Mouse (Mus musculus) MEL (cell line): ENCODE results near the gene Rad51. TPM values are rescaled to one million over a fixed set of nuclear protein-coding genes. Genes with fewer than 3 reads are reported as not detected.

Experiments
- DNase-seq: peaks from one replicate; pipeline ENCODE4 v3.0.0; 2011; ENCODE audit warnings: low read depth, low spot score
- H3K27ac ChIP-seq: 2 replicates; pipeline ENCODE4 v1.5.1; 2012; ENCODE audit warnings: low read depth, mild to moderate bottlenecking, control low read depth, low read length, moderate library complexity; ENCODE audit not compliant: control insufficient read depth
- H3K27me3 ChIP-seq, 2 experiments: fragments of 150-350 bp in 1 of 2; sonication (generic) in 1 of 2; 2 replicates each; pipeline ENCODE4 v1.6.1; 2012; ENCODE audit warnings: low read length in 2 of 2, mild to moderate bottlenecking in 2 of 2, improper control_type of control experiment in 1 of 2, moderate library complexity in 1 of 2; ENCODE audit not compliant: insufficient read depth in 2 of 2, control insufficient read depth in 1 of 2
- H3K36me3 ChIP-seq, 2 experiments: 2 replicates each; pipeline ENCODE4 v1.6.1; 2012 to 2014; ENCODE audit warnings: low read length in 2 of 2, improper control_type of control experiment in 1 of 2, inconsistent platforms in 1 of 2, mild to moderate bottlenecking in 1 of 2; ENCODE audit not compliant: insufficient read depth in 2 of 2, control insufficient read depth in 1 of 2
- H3K4me1 ChIP-seq, 2 experiments: fragments of 150-350 bp in 1 of 2; sonication (generic) in 1 of 2; 2 replicates each; pipeline ENCODE4 v1.6.1; 2012; ENCODE audit warnings: low read length in 2 of 2, improper control_type of control experiment in 1 of 2, mild to moderate bottlenecking in 1 of 2; ENCODE audit not compliant: insufficient read depth in 2 of 2, control insufficient read depth in 1 of 2
- H3K4me3 ChIP-seq, 2 experiments: fragments of 150-350 bp in 1 of 2; sonication (generic) in 1 of 2; 2 replicates each; pipeline ENCODE4 v1.5.1; 2012; ENCODE audit warnings: low read depth in 2 of 2, low read length in 2 of 2, mild to moderate bottlenecking in 2 of 2, moderate library complexity in 2 of 2, control low read depth in 1 of 2, improper control_type of control experiment in 1 of 2; ENCODE audit not compliant: control insufficient read depth in 1 of 2, insufficient read depth in 1 of 2
- H3K79me2 ChIP-seq: 2 replicates; pipeline ENCODE4 v1.6.1; 2012; ENCODE audit warnings: mild to moderate bottlenecking, low read length, moderate library complexity; ENCODE audit not compliant: control insufficient read depth, poor library complexity, insufficient read depth
- H3K9ac ChIP-seq: 2 replicates; pipeline ENCODE4 v1.6.1; 2012; ENCODE audit warnings: low read depth, mild to moderate bottlenecking, control low read depth, low read length, moderate library complexity; ENCODE audit not compliant: control insufficient read depth, poor library complexity, severe bottlenecking
- H3K9me3 ChIP-seq: fragments of 150-350 bp; sonication (generic); replicated peaks from 2 replicates; pipeline ENCODE4 v1.6.1; 2012; ENCODE audit warnings: mild to moderate bottlenecking, low read length, improper control_type of control experiment, moderate library complexity; ENCODE audit not compliant: insufficient read depth
- CHD2 ChIP-seq: IDR thresholded peaks from 2 replicates; pipeline ENCODE4 v1.6.1; 2011; ENCODE audit warnings: low read length, improper control_type of control experiment
- CTCF ChIP-seq, 3 experiments: IDR thresholded peaks in 2 of 3; conservative IDR thresholded peaks in 1 of 3; 2 replicates each; pipeline ENCODE4 v1.5.1; 2011 to 2012; ENCODE audit warnings: low read length in 3 of 3, low read depth in 2 of 3, mild to moderate bottlenecking in 2 of 3, improper control_type of control experiment in 1 of 3, inconsistent platforms in 1 of 3, mixed read lengths in 1 of 3, moderate library complexity in 1 of 3; ENCODE audit not compliant: control insufficient read depth in 1 of 3, insufficient read depth in 1 of 3, poor library complexity in 1 of 3, severe bottlenecking in 1 of 3
- E2F4 ChIP-seq: IDR thresholded peaks from 2 replicates; pipeline ENCODE4 v1.6.1; 2011; ENCODE audit warnings: low read depth, low read length, improper control_type of control experiment, borderline replicate concordance
- EP300 ChIP-seq, 2 experiments: IDR thresholded peaks; 2 replicates each; pipeline ENCODE4 v1.6.1; 2011; ENCODE audit warnings: improper control_type of control experiment in 2 of 2, low read length in 2 of 2, low read depth in 1 of 2, mild to moderate bottlenecking in 1 of 2
- ETS1 ChIP-seq: IDR thresholded peaks from 2 replicates; pipeline ENCODE4 v1.6.1; 2012; ENCODE audit warnings: low read depth, mild to moderate bottlenecking, inconsistent platforms, low read length, improper control_type of control experiment, moderate library complexity
- GABPA ChIP-seq: IDR thresholded peaks from 2 replicates; pipeline ENCODE4 v1.6.1; 2012; ENCODE audit warnings: low read depth, mild to moderate bottlenecking, inconsistent platforms, low read length, improper control_type of control experiment, moderate library complexity
- GATA1 ChIP-seq: IDR thresholded peaks from 2 replicates; pipeline ENCODE4 v1.6.1; 2011; ENCODE audit warnings: low read depth, low read length, improper control_type of control experiment
- HCFC1 ChIP-seq: IDR thresholded peaks from 2 replicates; pipeline ENCODE4 v1.6.1; 2012; ENCODE audit warnings: low read depth, mild to moderate bottlenecking, inconsistent platforms, low read length, improper control_type of control experiment, moderate library complexity
- KAT2A ChIP-seq: conservative IDR thresholded peaks from 2 replicates; pipeline ENCODE4 v1.6.1; 2012; ENCODE audit warnings: low read depth, low read length, improper control_type of control experiment, inconsistent platforms
- MAZ ChIP-seq: IDR thresholded peaks from 2 replicates; pipeline ENCODE4 v1.6.1; 2012; ENCODE audit warnings: low read depth, mild to moderate bottlenecking, inconsistent platforms, low read length, improper control_type of control experiment
- MXI1 ChIP-seq: IDR thresholded peaks from 2 replicates; pipeline ENCODE4 v1.6.1; 2011; ENCODE audit warnings: mild to moderate bottlenecking, low read depth, low read length, improper control_type of control experiment
- MYC ChIP-seq: IDR thresholded peaks from 2 replicates; pipeline ENCODE4 v1.6.1; 2011; ENCODE audit warnings: low read depth, mild to moderate bottlenecking, low read length, improper control_type of control experiment, moderate library complexity
- NRF1 ChIP-seq: IDR thresholded peaks from 2 replicates; pipeline ENCODE4 v1.6.1; 2014; ENCODE audit warnings: low read depth, mild to moderate bottlenecking, inconsistent platforms, low read length, improper control_type of control experiment, moderate library complexity; ENCODE audit not compliant: poor library complexity, insufficient read depth, severe bottlenecking
- POLR2AphosphoS2 ChIP-seq: IDR thresholded peaks from 2 replicates; pipeline ENCODE4 v1.6.1; 2011; ENCODE audit warnings: low read length, improper control_type of control experiment
- POLR2AphosphoS5 ChIP-seq: IDR thresholded peaks from 2 replicates; pipeline ENCODE4 v1.6.1; 2012; ENCODE audit warnings: low read depth, borderline replicate concordance, mild to moderate bottlenecking, inconsistent platforms, low read length, moderate library complexity, mixed read lengths
- SIN3A ChIP-seq: IDR thresholded peaks from 2 replicates; pipeline ENCODE4 v1.6.1; 2012; ENCODE audit warnings: low read length, improper control_type of control experiment, inconsistent platforms
- SMC3 ChIP-seq: IDR thresholded peaks from 2 replicates; pipeline ENCODE4 v1.6.1; 2011; ENCODE audit warnings: low read depth, low read length, improper control_type of control experiment
- TAL1 ChIP-seq: IDR thresholded peaks from 2 replicates; pipeline ENCODE4 v1.6.1; 2012; ENCODE audit warnings: mild to moderate bottlenecking, inconsistent platforms, low read length, moderate library complexity, mixed read lengths
- TBP ChIP-seq: IDR thresholded peaks from 2 replicates; pipeline ENCODE4 v1.8.0; 2011; ENCODE audit warnings: low read depth, low read length, improper control_type of control experiment
- USF1 ChIP-seq: IDR thresholded peaks from 2 replicates; pipeline ENCODE4 v1.6.1; 2014; ENCODE audit warnings: low read depth, mild to moderate bottlenecking, inconsistent platforms, low read length, improper control_type of control experiment, moderate library complexity
- USF2 ChIP-seq, 2 experiments: IDR thresholded peaks; 2 replicates each; pipeline ENCODE4 v1.6.1; 2011 to 2012; ENCODE audit warnings: improper control_type of control experiment in 2 of 2, low read length in 2 of 2, borderline replicate concordance in 1 of 2, inconsistent platforms in 1 of 2, low read depth in 1 of 2, mild to moderate bottlenecking in 1 of 2; ENCODE audit not compliant: insufficient read depth in 1 of 2
- ZC3H11A ChIP-seq: IDR thresholded peaks from 2 replicates; pipeline ENCODE4 v1.6.1; 2012; ENCODE audit warnings: low read depth, mild to moderate bottlenecking, inconsistent platforms, low read length, improper control_type of control experiment
- ZKSCAN1 ChIP-seq: IDR thresholded peaks from 2 replicates; pipeline ENCODE4 v1.6.1; 2012; ENCODE audit warnings: low read depth, mild to moderate bottlenecking, inconsistent platforms, low read length, improper control_type of control experiment, moderate library complexity
- polyA plus RNA-seq, 2 experiments: library from polyadenylated mRNA; stranded (reverse) in 1 of 2; unstranded in 1 of 2; fragments of >175 nt in 1 of 2; fragments of >200 nt in 1 of 2; gene quantifications; 2 replicates each; pipeline versions ENCODE4 v1.2.1 to v1.2.4; 2012; ENCODE audit warnings: low replicate concordance in 2 of 2, low read depth in 1 of 2; ENCODE audit not compliant: insufficient read length in 2 of 2, insufficient read depth in 1 of 2, missing spikeins in 1 of 2
- total RNA-seq: library from RNA; depleted of rRNA; stranded (reverse); fragments of 300-350 nt; gene quantifications from 2 replicates; pipeline ENCODE4 v1.2.3, GENCODE M21; 2012

The Rad51 gene
- total and polyA plus RNA-seq, 3 experiments, result 24.3 to 51.8 TPM; not detected in 1

DNA sequence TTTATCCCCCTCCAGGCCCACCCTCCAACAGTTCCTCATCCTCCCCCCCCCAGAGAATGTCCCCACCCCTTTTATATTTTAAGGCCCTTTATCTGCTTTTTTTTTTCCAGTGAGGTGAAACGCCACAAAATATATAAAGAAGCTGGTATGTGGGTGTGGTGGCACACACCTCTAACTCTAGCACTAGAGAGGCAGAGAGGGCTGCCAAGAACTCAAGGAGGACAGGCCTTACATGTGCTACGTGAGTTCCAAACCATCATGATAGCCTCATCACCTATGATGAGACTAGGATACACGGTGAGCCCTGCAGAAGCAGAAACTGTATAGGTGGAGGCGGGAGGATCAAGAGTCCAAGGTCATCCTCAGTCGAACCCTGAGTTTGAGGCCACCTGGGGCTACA is 78.4 kb downstream of the Rad51 start:
- DNase-seq, result no peak
- H3K4me1 ChIP-seq, result peaks cover 1 to 3% of the 10 kb centered on the region in 2 experiments; a peak in 2 of 4 replicates
- H3K36me3 ChIP-seq, result no peaks in the 10 kb centered on the region
- no peaks in the 10 kb centered on the region for H3K9me3 ChIP-seq
- H3K79me2 ChIP-seq, result peaks cover 2% of the 10 kb centered on the region; the same call in 1 of the 2 replicates
- no peaks in the 10 kb centered on the region for H3K27me3 ChIP-seq
- H3K4me3 ChIP-seq, result no peak overlapping the region
- H3K27ac ChIP-seq, result no peak overlapping the region
- H3K9ac ChIP-seq, result no peak overlapping the region
- no peak for TF ChIP-seq GATA1
- TF ChIP-seq CHD2, result no peak
- no peak for TF ChIP-seq MYC
- TF ChIP-seq KAT2A, result no peak
- TF ChIP-seq USF1, result no peak
- TF ChIP-seq TAL1, result no peak
- TF ChIP-seq HCFC1, result no peak
- no peak for TF ChIP-seq MXI1
- TF ChIP-seq GABPA, result no peak
- TF ChIP-seq EP300 (IDR thresholded peaks at IDR 0.05; ENCODE audit: low read depth in 1 of 2, low read length in 2 of 2), result no peak
- TF ChIP-seq NRF1, result no peak
- TF ChIP-seq MAZ, result no peak
- no peak for TF ChIP-seq TBP
- no peak for TF ChIP-seq SIN3A
- TF ChIP-seq POLR2AphosphoS5, result no peak
- no peak for TF ChIP-seq ETS1
- TF ChIP-seq POLR2AphosphoS2, result no peak
- no peak for TF ChIP-seq ZC3H11A
- no peak for TF ChIP-seq E2F4
- no peak for TF ChIP-seq CTCF (IDR thresholded peaks at IDR 0.05 in 2 of 3, conservative IDR thresholded peaks at IDR 0.05 in 1 of 3; ENCODE audit: control insufficient read depth in 1 of 3, insufficient read depth in 1 of 3, low read depth in 2 of 3, low read length in 3 of 3, poor library complexity in 1 of 3, severe bottlenecking in 1 of 3)
- TF ChIP-seq, all 39 proteins: peak for 0

DNA sequence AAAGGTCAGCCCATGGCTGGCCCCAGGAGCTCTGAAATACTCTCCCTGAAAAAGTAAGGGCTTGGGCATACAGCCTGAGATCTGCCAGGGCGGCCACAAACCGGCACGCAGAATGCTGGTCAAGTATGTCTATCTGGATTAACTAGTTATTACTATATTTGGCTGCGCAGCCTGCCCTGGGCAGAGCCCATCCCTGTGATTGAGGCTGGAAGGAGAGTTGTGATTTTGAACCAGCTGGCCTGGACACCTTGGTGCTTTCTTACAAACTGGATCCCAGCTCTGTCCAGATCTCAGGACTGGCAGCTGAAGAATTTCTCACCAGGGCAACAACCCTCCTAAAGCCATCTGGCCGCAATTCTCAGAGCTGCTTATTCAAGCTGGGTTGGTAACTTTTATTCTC is 81.5 kb downstream of the Rad51 start:
- Histone ChIP-seq H3K36me3 (peaks cover 0 to 3% of the 10 kb centered on the region in 2 experiments; a peak in 1 of 4 replicates), H3K79me2 (peaks cover under 1% of the 10 kb centered on the region; the same call in 1 of the 2 replicates), H3K27me3 (no peaks in the 10 kb centered on the region), H3K9me3 (no peaks in the 10 kb centered on the region), H3K9ac (no peak overlapping the region), H3K4me1 (peaks cover 1 to 4% of the 10 kb centered on the region in 2 experiments; a peak in 3 of 4 replicates), H3K4me3 (no peak overlapping the region), H3K27ac (no peak overlapping the region)
- TF ChIP-seq SMC3 (no peak), ZKSCAN1 (no peak), TBP (no peak), EP300 (IDR thresholded peaks at IDR 0.05; ENCODE audit: low read depth in 1 of 2, low read length in 2 of 2) (no peak), USF2 (IDR thresholded peaks at IDR 0.05; ENCODE audit: borderline replicate concordance in 1 of 2, insufficient read depth in 1 of 2, low read depth in 1 of 2, low read length in 2 of 2) (no peak), GABPA (no peak), NRF1 (no peak), GATA1 (no peak), KAT2A (no peak), ETS1 (no peak), ZC3H11A (no peak), CTCF (IDR thresholded peaks at IDR 0.05 in 2 of 3, conservative IDR thresholded peaks at IDR 0.05 in 1 of 3; ENCODE audit: control insufficient read depth in 1 of 3, insufficient read depth in 1 of 3, low read depth in 2 of 3, low read length in 3 of 3, poor library complexity in 1 of 3, severe bottlenecking in 1 of 3) (no peak), POLR2AphosphoS2 (no peak), CHD2 (no peak)
- DNase-seq, result no peak
